Mouse (Mus musculus): ENCODE results near the gene Zdhhc14. TPM values are rescaled to one million over a fixed set of nuclear protein-coding genes. Genes with fewer than 3 reads are reported as not detected.

Zdhhc14 gene
- polyA plus RNA-seq, 1 experiment from 2014 or later, result 5.0 TPM

DNA sequence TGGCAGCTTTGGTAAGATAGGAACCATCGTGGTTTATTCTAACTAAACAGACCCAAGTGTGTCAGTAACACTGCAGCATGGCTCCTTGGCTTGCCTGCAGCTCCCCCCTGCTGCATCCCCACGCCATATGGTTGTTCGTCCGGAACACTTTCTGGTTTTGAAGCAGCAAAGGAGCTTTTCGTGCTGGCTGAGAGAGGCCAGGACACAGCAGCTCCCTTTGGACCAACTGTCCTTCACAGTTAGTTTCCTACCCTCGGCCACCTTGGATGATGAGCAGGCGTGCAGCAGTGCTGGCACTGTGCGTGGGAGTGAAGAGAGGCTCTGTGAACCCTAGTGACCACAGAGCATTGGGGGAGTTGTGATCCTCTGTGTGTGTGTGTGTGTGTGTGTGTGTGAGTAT, 64.2 kb downstream of the Zdhhc14 start:
- no peaks in the 10 kb centered on the region for H3K9me3 ChIP-seq (ENCODE audit: control insufficient read depth, low read length)
- 61% methylated on average over 8 of the region's 8 CpGs for WGBS
- no peak overlapping the region for H3K4me3 ChIP-seq (ENCODE audit: low read length)
- H3K4me2 ChIP-seq (ENCODE audit: low read length), result no peak overlapping the region
- no peaks in the 10 kb centered on the region for H3K4me1 ChIP-seq (ENCODE audit: control insufficient read depth, insufficient read depth, low read depth, low read length)
- no peak for ATAC-seq
- no peaks in the 10 kb centered on the region for H3K27me3 ChIP-seq (replicated peaks; ENCODE audit: control insufficient read depth, insufficient read depth, low read length)
- no peak overlapping the region for H3K9ac ChIP-seq (ENCODE audit: low read depth, low read length)
- H3K27ac ChIP-seq (ENCODE audit: low read depth, low read length), result no peak overlapping the region
- no peaks in the 10 kb centered on the region for H3K36me3 ChIP-seq (ENCODE audit: control insufficient read depth, insufficient read depth, low read length)

DNA sequence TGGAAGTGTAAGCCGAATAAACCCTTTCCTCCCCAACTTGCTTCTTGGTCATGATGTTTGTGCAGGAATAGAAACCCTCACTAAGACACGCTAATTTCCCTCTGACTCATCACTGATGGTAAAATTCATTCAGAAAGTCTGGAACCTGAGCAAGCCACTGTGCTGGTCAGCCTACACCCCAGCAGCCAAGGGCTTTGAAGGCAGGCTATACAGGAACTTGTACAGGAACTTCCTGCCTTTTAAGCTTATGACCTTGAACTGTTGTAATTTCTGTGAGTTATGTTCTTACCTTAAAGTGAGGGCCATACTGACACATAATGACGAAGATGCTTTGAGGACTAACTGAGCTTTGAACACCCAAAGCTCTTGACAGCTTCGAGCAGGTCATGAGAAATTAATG, 67.9 kb downstream of the Zdhhc14 start:
- Histone ChIP-seq H3K4me1 (ENCODE audit: control insufficient read depth, insufficient read depth, low read depth, low read length) (no peaks in the 10 kb centered on the region), H3K9ac (ENCODE audit: low read depth, low read length) (no peak overlapping the region), H3K9me3 (ENCODE audit: control insufficient read depth, low read length) (no peaks in the 10 kb centered on the region), H3K27ac (ENCODE audit: low read depth, low read length) (no peak overlapping the region), H3K27me3 (replicated peaks; ENCODE audit: control insufficient read depth, insufficient read depth, low read length) (no peaks in the 10 kb centered on the region), H3K4me2 (ENCODE audit: low read length) (no peak overlapping the region), H3K36me3 (ENCODE audit: control insufficient read depth, insufficient read depth, low read length) (no peaks in the 10 kb centered on the region), H3K4me3 (ENCODE audit: low read length) (no peak overlapping the region)
- WGBS, result 93% methylated on average over 4 of the region's 4 CpGs
- ATAC-seq, result no peak

DNA sequence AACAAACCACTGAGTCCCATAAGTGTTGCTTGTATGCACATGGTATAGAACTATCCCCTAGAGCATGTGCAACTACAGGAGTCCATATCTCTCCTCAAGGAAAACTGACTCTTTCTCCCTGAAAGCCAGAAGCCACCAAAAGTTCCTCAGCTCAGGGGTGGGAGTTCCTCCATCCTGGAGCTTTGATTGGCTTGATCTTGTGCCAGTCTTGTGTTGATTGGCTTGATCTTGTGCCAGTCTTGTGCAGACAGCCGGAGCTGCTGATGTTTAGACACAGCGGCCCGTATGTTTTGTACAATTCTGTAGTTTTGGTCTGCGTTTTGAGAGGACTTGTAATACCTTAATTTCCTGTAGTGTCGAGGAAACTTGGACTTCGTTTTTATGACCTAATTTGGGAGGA, 70.8 kb downstream of the Zdhhc14 start:
- no peak overlapping the region for H3K9ac ChIP-seq (ENCODE audit: low read depth, low read length)
- 93% methylated on average over 6 of the region's 6 CpGs for WGBS

DNA sequence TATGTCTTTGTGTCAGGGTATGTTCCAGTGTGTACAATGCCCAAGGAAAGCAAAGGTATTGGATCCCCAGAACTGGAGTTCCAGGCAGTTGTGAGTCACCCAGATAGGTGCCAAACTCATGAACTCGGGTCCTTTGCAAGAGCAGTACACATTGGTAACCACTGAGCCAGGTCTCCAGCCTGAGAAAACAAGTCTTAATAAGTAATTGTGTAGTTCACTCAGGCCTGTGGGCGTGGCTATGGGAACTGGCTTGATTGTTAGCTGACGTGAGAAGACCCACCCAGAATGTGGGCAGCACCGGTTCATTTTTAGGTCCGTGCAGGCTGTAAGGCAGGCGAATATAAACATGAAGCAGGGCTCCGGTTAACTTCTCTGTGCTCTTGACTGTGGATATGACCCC, 73.6 kb downstream of the Zdhhc14 start:
- Histone ChIP-seq H3K4me2 (ENCODE audit: low read length) (no peak overlapping the region), H3K4me1 (ENCODE audit: control insufficient read depth, insufficient read depth, low read depth, low read length) (no peaks in the 10 kb centered on the region), H3K9ac (ENCODE audit: low read depth, low read length) (no peak overlapping the region), H3K27me3 (replicated peaks; ENCODE audit: control insufficient read depth, insufficient read depth, low read length) (no peaks in the 10 kb centered on the region), H3K27ac (ENCODE audit: low read depth, low read length) (no peak overlapping the region), H3K9me3 (ENCODE audit: control insufficient read depth, low read length) (no peaks in the 10 kb centered on the region), H3K36me3 (ENCODE audit: control insufficient read depth, insufficient read depth, low read length) (no peaks in the 10 kb centered on the region), H3K4me3 (ENCODE audit: low read length) (no peak overlapping the region)
- WGBS, result 77% methylated on average over 7 of the region's 7 CpGs
- no peak for ATAC-seq

More for the DNA sequence above, 70.8 kb downstream of the Zdhhc14 start:
- H3K4me1 ChIP-seq (ENCODE audit: control insufficient read depth, insufficient read depth, low read depth, low read length), result no peaks in the 10 kb centered on the region
- no peak overlapping the region for H3K27ac ChIP-seq (ENCODE audit: low read depth, low read length)
- no peak overlapping the region for H3K4me3 ChIP-seq (ENCODE audit: low read length)
- H3K27me3 ChIP-seq (replicated peaks; ENCODE audit: control insufficient read depth, insufficient read depth, low read length), result no peaks in the 10 kb centered on the region
- H3K36me3 ChIP-seq (ENCODE audit: control insufficient read depth, insufficient read depth, low read length), result no peaks in the 10 kb centered on the region
- no peak for ATAC-seq
- H3K9me3 ChIP-seq (ENCODE audit: control insufficient read depth, low read length), result no peaks in the 10 kb centered on the region
- H3K4me2 ChIP-seq (ENCODE audit: low read length), result no peak overlapping the region

DNA sequence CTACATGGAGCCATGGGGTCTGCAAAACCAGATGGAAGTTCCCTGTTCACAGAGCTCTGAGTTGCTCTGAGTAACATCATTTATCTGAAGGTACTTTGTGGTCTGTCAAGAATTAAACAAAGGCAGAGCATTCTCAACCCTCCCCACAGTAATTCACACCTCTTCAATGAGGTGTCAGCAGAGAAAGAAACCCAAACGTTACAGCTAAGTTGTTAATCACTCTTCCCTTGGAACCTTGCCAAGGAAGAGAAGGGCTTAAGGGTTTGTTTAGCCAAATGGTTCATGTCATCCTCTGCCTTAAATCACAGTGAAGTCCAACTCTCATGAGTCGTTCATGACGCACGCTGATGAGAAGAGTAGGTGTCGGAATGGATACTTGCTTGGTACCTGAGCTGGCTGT, 75.6 kb downstream of the Zdhhc14 start:
- Histone ChIP-seq H3K4me2 (ENCODE audit: low read length) (no peak overlapping the region), H3K9ac (ENCODE audit: low read depth, low read length) (no peak overlapping the region), H3K36me3 (ENCODE audit: control insufficient read depth, insufficient read depth, low read length) (no peaks in the 10 kb centered on the region), H3K9me3 (ENCODE audit: control insufficient read depth, low read length) (no peaks in the 10 kb centered on the region), H3K27me3 (replicated peaks; ENCODE audit: control insufficient read depth, insufficient read depth, low read length) (no peaks in the 10 kb centered on the region), H3K4me1 (ENCODE audit: control insufficient read depth, insufficient read depth, low read depth, low read length) (no peaks in the 10 kb centered on the region), H3K27ac (ENCODE audit: low read depth, low read length) (no peak overlapping the region), H3K4me3 (ENCODE audit: low read length) (no peak overlapping the region)
- ATAC-seq, result no peak
- WGBS, result 68% methylated on average over 5 of the region's 5 CpGs

DNA sequence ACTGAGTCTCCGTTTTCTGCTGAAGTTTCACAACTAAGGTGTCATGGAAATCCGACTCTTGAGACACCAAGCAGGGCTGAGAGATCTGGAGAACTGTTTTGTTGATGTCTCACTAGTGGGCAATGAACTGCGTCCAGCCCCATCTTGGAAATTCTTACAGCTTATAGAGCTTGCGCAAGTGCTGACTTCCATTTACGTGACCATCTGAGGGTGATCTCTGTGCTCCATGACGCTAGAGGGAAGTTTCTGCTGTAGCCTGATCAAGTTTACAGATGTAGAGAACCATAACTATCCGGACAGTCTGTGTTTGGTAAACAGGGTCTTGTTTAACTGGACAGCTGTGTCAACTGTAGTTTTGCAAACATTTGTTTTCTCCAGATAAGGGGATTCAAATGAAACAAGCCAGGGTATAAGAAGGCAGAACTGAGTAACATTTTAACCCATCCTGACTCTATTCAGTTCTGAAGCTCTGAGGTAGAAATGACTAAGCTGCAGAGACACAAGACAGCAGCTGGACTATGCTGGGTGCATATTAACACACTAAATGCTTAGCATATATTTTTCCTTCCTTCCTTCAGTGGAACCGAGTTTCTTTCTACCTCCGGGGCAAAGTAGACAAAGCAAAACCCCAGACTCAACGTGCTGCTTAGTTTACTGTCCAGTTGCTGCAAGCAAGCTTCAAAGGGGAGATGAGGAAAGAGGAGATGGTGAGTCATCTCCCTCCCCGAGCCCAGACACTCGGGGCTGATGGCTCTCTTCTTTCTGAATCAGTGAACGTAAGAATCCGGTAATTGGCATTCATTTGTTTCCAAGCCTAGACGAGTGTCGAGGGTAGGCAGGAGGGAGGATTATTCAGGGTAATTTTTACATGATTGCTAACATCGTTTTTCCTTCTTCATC, 77.0 kb downstream of the Zdhhc14 start:
- Histone ChIP-seq H3K9me3 (ENCODE audit: control insufficient read depth, low read length) (no peaks in the 10 kb centered on the region), H3K9ac (ENCODE audit: low read depth, low read length) (no peak overlapping the region), H3K4me1 (ENCODE audit: control insufficient read depth, insufficient read depth, low read depth, low read length) (no peaks in the 10 kb centered on the region), H3K27me3 (replicated peaks; ENCODE audit: control insufficient read depth, insufficient read depth, low read length) (no peaks in the 10 kb centered on the region), H3K4me3 (ENCODE audit: low read length) (no peak overlapping the region), H3K36me3 (ENCODE audit: control insufficient read depth, insufficient read depth, low read length) (no peaks in the 10 kb centered on the region), H3K27ac (ENCODE audit: low read depth, low read length) (no peak overlapping the region), H3K4me2 (ENCODE audit: low read length) (no peak overlapping the region)
- 74% methylated on average over 17 of the region's 17 CpGs for WGBS
- no peak for ATAC-seq

DNA sequence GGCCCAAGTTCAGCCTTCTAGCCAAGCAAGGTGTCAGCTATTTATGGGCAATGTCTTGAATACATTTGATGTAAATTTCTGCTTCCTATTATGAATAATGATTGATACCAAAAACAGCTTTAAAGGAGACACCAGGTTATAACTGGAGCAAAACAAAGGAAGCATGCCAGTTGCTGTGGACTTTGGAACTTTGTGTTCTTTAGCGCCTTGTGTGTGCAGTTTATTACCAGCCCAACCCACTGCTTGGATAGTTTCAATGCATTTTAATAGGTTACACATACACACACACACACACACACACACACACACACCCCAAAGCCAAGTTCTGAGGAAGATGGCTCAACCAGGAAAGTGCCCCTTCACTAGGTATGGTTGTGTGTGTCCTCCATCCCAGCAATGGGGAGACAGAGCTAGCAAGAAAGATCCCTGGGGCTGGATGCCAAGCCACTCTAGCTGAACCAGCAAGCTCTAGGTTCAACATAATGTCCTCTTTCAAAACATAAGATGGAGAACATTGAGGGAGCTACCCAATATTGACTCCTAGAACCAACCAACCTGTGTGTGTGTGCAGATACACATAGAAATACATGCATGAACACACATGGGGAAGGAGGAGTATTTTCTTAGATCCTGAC, 79.9 kb downstream of the Zdhhc14 start:
- Histone ChIP-seq H3K9ac (ENCODE audit: low read depth, low read length) (no peak overlapping the region), H3K36me3 (ENCODE audit: control insufficient read depth, insufficient read depth, low read length) (no peaks in the 10 kb centered on the region), H3K4me3 (ENCODE audit: low read length) (no peak overlapping the region), H3K9me3 (ENCODE audit: control insufficient read depth, low read length) (no peaks in the 10 kb centered on the region), H3K27me3 (replicated peaks; ENCODE audit: control insufficient read depth, insufficient read depth, low read length) (no peaks in the 10 kb centered on the region), H3K27ac (ENCODE audit: low read depth, low read length) (no peak overlapping the region), H3K4me1 (ENCODE audit: control insufficient read depth, insufficient read depth, low read depth, low read length) (no peaks in the 10 kb centered on the region; the same call in 1 of the 2 replicates), H3K4me2 (ENCODE audit: low read length) (no peak overlapping the region)
- WGBS, result 95% methylated on average over 1 of the region's 1 CpGs
- no peak for ATAC-seq

DNA sequence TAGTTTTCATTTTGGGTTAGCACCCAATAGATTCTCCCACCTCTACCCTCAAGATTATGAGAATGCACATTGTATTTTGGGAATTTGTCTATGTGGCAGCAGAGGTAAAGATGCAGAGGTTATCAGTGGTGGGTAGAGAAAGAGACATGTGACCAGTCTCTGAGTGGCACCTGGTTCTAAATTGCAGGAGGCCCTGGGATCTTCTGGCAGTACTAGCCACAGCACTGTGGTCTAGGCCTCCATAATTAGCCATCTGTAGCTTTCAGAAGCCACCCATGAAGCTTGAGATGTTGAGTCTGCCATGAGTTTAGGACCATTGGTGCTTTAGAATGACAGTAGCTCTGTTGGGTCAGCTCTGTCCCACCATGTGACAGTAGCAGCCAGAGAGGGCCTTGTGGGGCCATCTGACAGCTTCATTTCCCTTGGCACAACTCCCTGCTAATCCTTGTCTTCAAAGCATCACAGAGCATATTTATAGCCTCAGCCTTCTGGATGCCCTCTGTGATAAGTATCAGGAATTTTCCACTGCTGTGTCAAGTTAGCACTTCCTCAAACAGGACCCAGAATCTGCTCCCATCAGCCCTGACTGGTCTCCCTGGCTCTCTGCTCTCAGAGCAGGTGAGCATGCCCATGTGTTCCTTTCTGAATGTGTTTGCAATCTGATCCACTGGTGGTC, 80.5 kb downstream of the Zdhhc14 start:
- Histone ChIP-seq H3K4me1 (ENCODE audit: control insufficient read depth, insufficient read depth, low read depth, low read length) (no peaks in the 10 kb centered on the region; the same call in 1 of the 2 replicates), H3K9me3 (ENCODE audit: control insufficient read depth, low read length) (no peaks in the 10 kb centered on the region), H3K27ac (ENCODE audit: low read depth, low read length) (no peak overlapping the region), H3K36me3 (ENCODE audit: control insufficient read depth, insufficient read depth, low read length) (no peaks in the 10 kb centered on the region), H3K4me3 (ENCODE audit: low read length) (no peak overlapping the region), H3K4me2 (ENCODE audit: low read length) (no peak overlapping the region), H3K27me3 (replicated peaks; ENCODE audit: control insufficient read depth, insufficient read depth, low read length) (no peaks in the 10 kb centered on the region), H3K9ac (ENCODE audit: low read depth, low read length) (no peak overlapping the region)
- no peak for ATAC-seq

DNA sequence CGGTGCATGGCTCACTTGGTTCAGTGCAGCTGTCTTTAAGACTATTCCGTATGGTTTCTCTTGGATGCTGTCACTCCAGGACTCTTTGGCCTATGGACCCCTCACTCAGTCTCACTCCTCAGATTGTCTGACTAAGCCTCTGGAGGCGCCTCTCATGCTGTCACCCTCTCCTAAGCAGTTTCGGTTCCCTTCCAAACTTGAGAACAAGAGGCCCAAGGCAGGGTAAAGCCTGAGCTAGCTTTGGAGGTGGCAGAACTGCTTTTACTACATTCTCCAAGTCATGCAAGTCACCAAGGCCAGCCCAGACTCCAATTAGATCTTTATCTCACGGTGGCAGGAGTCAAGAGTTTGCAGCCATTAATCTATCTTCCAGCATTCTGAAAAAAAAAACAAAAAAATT, 82.3 kb downstream of the Zdhhc14 start:
- H3K27ac ChIP-seq (ENCODE audit: low read depth, low read length), result no peak overlapping the region
- no peak overlapping the region for H3K9ac ChIP-seq (ENCODE audit: low read depth, low read length)
- H3K36me3 ChIP-seq (ENCODE audit: control insufficient read depth, insufficient read depth, low read length), result no peaks in the 10 kb centered on the region
- no peaks in the 10 kb centered on the region for H3K9me3 ChIP-seq (ENCODE audit: control insufficient read depth, low read length)
- no peaks in the 10 kb centered on the region; the same call in 1 of the 2 replicates for H3K4me1 ChIP-seq (ENCODE audit: control insufficient read depth, insufficient read depth, low read depth, low read length)
- H3K4me3 ChIP-seq (ENCODE audit: low read length), result no peak overlapping the region
- H3K27me3 ChIP-seq (replicated peaks; ENCODE audit: control insufficient read depth, insufficient read depth, low read length), result no peaks in the 10 kb centered on the region
- no peak for ATAC-seq
- 85% methylated on average over 5 of the region's 5 CpGs for WGBS
- H3K4me2 ChIP-seq (ENCODE audit: low read length), result no peak overlapping the region

Measured in hindbrain, embryonic 16.5 days (tissue).